Mouse (Mus musculus) neural tube, postnatal 0 days (tissue): Measurements from ENCODE around the gene Stk4. TPM values are rescaled to one million over a fixed set of nuclear protein-coding genes. Genes with fewer than 3 reads are reported as not detected.

Experiments used
- polyA plus RNA-seq: library from polyadenylated mRNA; unstranded; fragments of >200 nt; fragmentation: Nextera tagmentation; extraction: Ambion mirVana; gene quantifications from 2 replicates; pipeline ENCODE4 v1.2.1, GENCODE M21; 2015

The Stk4 gene
- 10.0 and 10.6 TPM in 2 replicates for polyA plus RNA-seq

DNA sequence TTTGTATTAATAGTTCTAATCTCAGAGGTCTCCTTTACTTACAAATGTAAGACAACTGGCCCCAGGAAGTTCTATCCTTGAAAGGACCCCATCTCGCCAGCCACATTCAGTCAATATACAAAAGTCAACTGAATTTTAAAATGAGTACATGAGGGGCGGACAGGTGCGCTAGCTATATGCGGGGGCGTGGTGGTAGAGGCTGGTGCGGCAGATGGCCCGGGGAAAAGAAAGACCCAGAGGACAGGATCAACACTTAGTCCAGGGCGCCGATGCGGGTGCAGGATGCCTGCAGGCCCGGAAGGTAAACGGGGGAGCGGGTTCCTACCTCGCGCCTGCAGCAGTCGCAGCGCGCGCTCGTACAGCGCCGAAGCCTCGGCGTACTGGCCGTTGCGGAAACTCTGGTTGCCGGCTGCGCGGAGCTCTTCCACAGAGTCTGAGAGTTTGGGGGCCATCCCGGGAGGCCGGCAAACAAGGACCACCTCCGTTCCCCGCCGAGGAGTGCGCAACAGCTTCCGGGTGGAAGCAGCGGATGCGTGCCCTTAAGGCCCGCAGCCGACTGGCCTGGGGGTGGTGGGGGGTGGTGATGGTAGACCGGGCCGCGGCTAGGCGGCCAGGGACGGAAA is at the start of gene Stk4:
Gene Stk4, plus strand, starts transcription at position 181 of the 623 bp plus-strand sequence.

DNA sequence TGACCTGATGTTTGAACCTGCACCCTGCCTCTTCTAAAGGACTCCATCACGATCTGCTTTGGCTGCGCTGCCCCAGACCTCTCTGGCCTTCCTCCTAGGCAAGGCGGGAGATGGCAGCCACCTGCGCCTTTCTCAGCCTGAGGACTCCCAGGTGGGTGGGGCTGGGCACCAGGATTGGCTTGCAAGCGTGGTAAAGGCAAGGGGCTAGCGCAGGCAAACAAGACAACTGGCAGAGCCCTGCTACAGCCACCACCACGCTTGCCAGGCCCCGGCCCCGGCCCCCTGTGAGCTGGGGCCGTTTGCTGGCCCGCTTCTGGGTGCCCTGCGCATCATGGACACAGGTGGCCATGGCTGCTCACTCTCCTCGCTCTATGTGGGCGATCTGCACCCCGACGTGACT is 45.0 kb upstream of the Stk4 start, which contains the start of gene Pabpc1l:
Gene Pabpc1l, plus strand, starts transcription at position 301 of the 400 bp plus-strand sequence.

GRCm38 (mm10) chr2:164070765-164071436 is 779 bp downstream of the Stk4 start, which contains the start of gene Tomm34:
Gene Tomm34 (minus strand): TSS chr2:164071169.

GRCm38 (mm10) chr2:164170902-164171301 is 100.8 kb downstream of the Stk4 start, which contains the start of gene Kcns1:
Gene Kcns1 (minus strand): TSS chr2:164171113.

GRCm38 (mm10) chr2:164182692-164183255 is 112.7 kb downstream of the Stk4 start, which contains the start of gene Wfdc5:
Gene Wfdc5 (minus strand): TSS chr2:164182742.

DNA sequence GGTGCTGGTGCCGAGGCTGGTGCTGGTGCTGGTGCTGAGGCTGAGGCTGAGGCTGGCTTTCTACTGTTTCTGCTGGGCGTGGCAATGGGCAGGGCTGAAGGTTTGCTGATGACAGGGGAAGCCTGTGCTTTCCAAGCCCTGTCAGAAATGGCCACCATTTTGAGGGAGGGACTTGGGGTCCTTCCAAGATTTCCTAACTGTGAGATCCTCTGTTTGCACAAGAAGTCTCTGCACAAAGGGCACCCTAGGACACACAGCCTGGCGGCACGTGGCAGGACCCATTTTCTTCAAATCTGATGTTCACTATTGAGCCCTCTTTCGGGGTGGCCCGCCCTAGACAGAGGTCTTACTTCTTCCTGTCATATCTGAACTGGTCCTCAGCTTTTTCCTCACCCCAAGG is 120.5 kb downstream of the Stk4 start, which contains the start of gene Wfdc12:
Gene Wfdc12, minus strand, starts transcription at position 33 of the 400 bp plus-strand sequence.

GRCm38 (mm10) chr2:164199626-164200327 is 129.7 kb downstream of the Stk4 start, which contains the start of gene Wfdc15a:
Gene Wfdc15a (minus strand): TSS chr2:164200130.

Other genes with a start within 250 kb of the Stk4 start
- gene Ccn5, start 249.5 kb upstream of the Stk4 start, polyA plus RNA-seq = 0.61 and 0.66 TPM in 2 replicates
- 0.08 and 0.11 TPM in 2 replicates for gene Kcnk15, start 216.7 kb upstream of the Stk4 start, polyA plus RNA-seq
- 17.1 and 18.3 TPM in 2 replicates for gene Rims4, start 151.6 kb upstream of the Stk4 start, polyA plus RNA-seq
- gene Ywhab, start 75.4 kb upstream of the Stk4 start, polyA plus RNA-seq = 574 and 581 TPM in 2 replicates
- gene Pabpc1l, start 44.9 kb upstream of the Stk4 start, polyA plus RNA-seq = 1.5 and 1.7 TPM in 2 replicates
- 37.3 and 38.0 TPM in 2 replicates for gene Tomm34, start 847 bp downstream of the Stk4 start, polyA plus RNA-seq
- 3.9 and 4.2 TPM in 2 replicates for gene Kcns1, start 100.8 kb downstream of the Stk4 start, polyA plus RNA-seq
- not detected in 2 replicates for gene Wfdc5, start 112.4 kb downstream of the Stk4 start, polyA plus RNA-seq
- not detected in 2 replicates for gene Wfdc12, start 120.3 kb downstream of the Stk4 start, polyA plus RNA-seq
- gene Wfdc15a, start 129.8 kb downstream of the Stk4 start, polyA plus RNA-seq = not detected in 2 replicates
- gene Wfdc15b, start 151.3 kb downstream of the Stk4 start, polyA plus RNA-seq = not detected in 2 replicates
- gene Svs2, start 168.1 kb downstream of the Stk4 start, polyA plus RNA-seq = not detected in 2 replicates
- not detected in 2 replicates for gene Svs3b, start 186.3 kb downstream of the Stk4 start, polyA plus RNA-seq
- gene Svs4, start 208.1 kb downstream of the Stk4 start, polyA plus RNA-seq = not detected in 2 replicates
- gene Svs3a, start 218.9 kb downstream of the Stk4 start, polyA plus RNA-seq = not detected in 2 replicates
- gene Svs6, start 246.4 kb downstream of the Stk4 start, polyA plus RNA-seq = not detected in 2 replicates